Mouse (Mus musculus): ENCODE measurements around the gene Krt5.

GRCm38 (mm10) chr15:101680187-101680586 is 32.5 kb downstream of the Krt5 start, which contains the start of gene Krt6b:
- no peak for TF ChIP-seq POLR2A (IDR thresholded peaks at IDR 0.05; ENCODE audit: insufficient read depth, low read depth, low read length)
- TF ChIP-seq CTCF (IDR thresholded peaks at IDR 0.05; ENCODE audit: insufficient read depth, low read depth, low read length) = no peak
